Mouse (Mus musculus): ENCODE measurements around the gene Ptpn13. TPM values are rescaled to one million over a fixed set of nuclear protein-coding genes. Genes with fewer than 3 reads are reported as not detected.

Gene Ptpn13
- total RNA-seq, 2 experiments from 2014 or later, result 10.4 to 10.5 TPM

DNA sequence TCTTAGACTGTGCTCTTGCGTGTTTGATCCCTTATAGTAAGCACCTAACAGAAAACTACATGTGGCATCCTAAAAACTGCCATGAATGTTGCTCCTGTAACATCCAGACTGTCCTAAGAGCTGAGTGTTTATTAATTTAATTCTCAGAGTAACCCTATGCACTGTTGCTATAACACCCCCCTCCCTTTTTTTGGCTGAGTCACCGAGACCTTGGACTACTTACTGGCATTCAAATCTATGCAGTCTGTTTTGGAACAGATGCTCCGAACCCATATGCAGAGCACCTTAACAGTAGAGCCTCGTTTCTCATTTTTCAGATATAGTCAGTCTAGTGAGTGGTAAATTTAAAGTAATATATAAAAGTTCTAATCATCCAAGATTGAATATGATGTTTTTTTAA, 90.9 kb downstream of the Ptpn13 start:
- DNase-seq (ENCODE audit: low spot score in 2 of 2), result no peak

- no peak for DNase-seq (ENCODE audit: low spot score in 2 of 2)
These were observed 91.6 kb downstream of the Ptpn13 start for GRCm38 (mm10) chr5:103516555-103516954.

DNA sequence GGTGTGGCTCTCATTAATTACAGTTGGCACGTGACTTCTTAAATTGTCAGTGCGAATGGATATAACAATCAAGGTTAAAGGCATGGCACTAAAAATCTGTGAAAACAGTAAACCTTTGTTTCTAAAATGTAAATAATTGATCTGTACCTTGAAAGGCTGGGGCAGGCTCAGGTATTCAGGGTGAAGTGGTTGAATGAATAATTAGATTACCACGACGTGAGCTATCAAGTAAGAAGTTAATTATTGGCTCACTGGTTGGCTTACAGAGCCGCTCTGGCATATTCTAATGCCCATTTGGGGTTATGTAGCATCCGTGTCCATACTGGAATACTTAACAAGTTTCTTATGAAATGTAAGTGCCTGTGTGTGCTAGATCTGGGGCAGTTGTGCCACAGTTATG, 92.6 kb downstream of the Ptpn13 start:
- DNase-seq (ENCODE audit: low spot score in 2 of 2), result no peak

GRCm38 (mm10) chr5:103518797-103519468, 93.9 kb downstream of the Ptpn13 start:
- DNase-seq (ENCODE audit: low spot score in 2 of 2), result peak; percentile 48 to 50

DNA sequence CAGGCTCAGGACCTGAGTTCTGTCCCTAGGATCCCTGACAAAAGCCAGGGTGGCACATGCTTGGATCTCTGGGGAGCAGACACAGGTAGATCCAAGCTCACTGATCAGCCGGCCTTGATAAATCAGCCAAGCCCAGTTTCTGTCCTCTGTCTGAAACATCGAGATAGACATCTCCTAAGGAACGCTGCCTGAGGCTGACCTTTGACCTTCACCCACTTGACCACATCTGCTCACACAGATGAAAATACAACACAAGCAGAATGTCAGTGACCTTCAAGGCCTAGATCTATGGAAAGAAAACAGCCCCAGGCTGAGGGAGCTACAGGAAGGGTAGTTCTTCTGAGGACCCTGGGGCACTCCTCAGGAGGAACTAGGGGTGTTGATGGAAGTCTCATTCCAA, 97.4 kb downstream of the Ptpn13 start:
- DNase-seq (ENCODE audit: low spot score in 2 of 2), result no peak

DNA sequence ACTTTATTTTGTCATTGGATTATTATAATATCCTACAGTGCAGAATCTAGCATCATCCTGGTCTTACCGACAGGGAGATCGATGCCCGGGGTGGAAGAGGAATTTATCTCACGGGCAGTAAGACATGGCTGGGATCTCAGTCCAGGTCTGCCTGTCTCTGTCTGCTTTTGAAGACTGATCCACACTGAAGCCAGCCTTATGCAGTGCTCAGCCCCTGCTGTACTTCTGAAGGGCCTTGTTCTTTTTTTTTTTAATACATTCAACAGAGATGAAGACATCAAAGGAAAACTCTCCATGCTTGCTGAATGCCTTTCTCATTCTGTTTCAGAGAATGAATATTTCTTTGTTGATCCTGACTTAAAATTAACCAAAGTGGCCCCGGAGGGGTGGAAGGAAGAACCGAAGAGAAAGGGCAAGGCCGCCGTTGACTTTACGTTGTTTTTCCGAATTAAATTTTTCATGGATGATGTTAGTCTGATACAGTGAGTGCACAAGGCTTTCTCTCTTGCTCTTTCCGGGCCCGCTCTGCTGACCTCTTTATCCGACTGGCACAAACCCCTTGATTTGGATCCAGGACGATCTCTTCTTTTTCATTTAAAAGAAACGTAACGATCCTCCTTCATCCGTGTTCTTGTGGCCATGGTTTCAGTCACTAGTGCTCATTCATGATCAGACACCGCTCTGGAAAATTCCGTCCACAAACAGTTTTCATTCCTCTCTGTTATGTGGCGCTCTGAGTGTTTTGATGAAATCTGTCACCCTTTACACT, 101.9 kb downstream of the Ptpn13 start:
- no peak for DNase-seq (ENCODE audit: low spot score in 2 of 2)

DNA sequence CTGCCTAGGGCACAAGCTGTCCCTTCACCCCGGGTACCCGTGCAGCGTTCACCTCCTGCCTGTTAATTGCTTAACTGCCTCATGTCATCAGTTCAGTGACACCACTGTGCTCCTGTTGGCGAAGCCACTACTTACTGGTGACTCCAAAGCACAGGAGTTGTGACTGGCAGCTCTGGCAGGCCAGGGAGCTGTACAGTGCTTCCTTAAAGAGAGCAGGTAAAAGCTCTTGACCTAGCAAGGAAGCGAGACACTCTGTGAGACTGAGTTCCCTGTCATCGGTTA, 102.4 kb downstream of the Ptpn13 start:
- DNase-seq (ENCODE audit: low spot score in 2 of 2), result no peak

GRCm38 (mm10) chr5:103530214-103530613, 105.2 kb downstream of the Ptpn13 start:
- DNase-seq (ENCODE audit: low spot score in 2 of 2), result no peak

- no peak for DNase-seq (ENCODE audit: low spot score in 2 of 2)
These were observed 107.9 kb downstream of the Ptpn13 start for GRCm38 (mm10) chr5:103532841-103533390.

DNA sequence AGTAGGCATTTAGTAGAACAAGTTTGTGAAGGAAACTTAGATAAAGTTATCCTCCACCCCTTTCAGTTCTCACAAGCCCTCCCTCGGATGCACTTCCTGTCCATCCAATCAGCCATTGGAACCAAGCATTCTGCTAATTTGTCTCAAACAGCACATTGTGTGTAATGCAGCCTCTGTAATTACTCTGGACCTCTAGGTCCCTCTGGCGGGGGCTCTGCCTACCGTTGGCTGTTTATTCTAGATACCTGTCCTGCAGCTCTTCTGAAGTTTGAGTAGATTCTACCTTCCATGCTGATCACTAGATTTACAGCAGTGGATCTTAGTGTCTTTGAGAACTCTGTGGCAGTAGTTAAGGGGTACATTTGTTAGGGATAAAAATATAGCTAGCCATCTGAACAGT, 109.5 kb downstream of the Ptpn13 start:
- no peak for DNase-seq (ENCODE audit: low spot score in 2 of 2)

GRCm38 (mm10) chr5:103537429-103537828, 112.4 kb downstream of the Ptpn13 start:
- no peak for DNase-seq (ENCODE audit: low spot score in 2 of 2)

GRCm38 (mm10) chr5:103540612-103541011, 115.6 kb downstream of the Ptpn13 start:
- DNase-seq (ENCODE audit: low spot score in 2 of 2), result no peak

GRCm38 (mm10) chr5:103541136-103541535, 116.1 kb downstream of the Ptpn13 start:
- DNase-seq (ENCODE audit: low spot score in 2 of 2), result no peak

GRCm38 (mm10) chr5:103541542-103541941, 116.5 kb downstream of the Ptpn13 start:
- DNase-seq (ENCODE audit: low spot score in 2 of 2), result no peak

- DNase-seq (ENCODE audit: low spot score in 2 of 2), result no peak
These were observed 120.5 kb downstream of the Ptpn13 start for GRCm38 (mm10) chr5:103545381-103546000.

DNA sequence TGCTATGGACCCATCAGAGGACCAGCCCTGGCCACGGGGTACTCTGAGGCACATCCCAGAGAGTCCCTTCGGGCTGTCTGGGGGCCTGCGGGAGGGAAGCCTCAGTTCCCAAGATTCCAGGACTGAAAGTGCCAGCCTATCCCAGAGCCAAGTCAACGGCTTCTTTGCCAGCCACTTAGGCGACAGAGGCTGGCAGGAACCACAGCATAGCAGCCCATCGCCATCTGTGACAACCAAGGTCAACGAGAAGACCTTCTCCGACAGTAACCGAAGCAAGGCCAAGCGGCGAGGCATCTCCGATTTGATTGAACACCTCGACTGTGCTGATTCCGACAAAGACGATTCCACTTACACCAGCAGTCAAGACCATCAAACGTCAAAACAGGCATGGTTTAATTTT, 129.8 kb downstream of the Ptpn13 start:
- DNase-seq (ENCODE audit: low spot score in 2 of 2), result no peak

- no peak for DNase-seq (ENCODE audit: low spot score in 2 of 2)
These were observed 135.6 kb downstream of the Ptpn13 start for GRCm38 (mm10) chr5:103560546-103560945.

DNA sequence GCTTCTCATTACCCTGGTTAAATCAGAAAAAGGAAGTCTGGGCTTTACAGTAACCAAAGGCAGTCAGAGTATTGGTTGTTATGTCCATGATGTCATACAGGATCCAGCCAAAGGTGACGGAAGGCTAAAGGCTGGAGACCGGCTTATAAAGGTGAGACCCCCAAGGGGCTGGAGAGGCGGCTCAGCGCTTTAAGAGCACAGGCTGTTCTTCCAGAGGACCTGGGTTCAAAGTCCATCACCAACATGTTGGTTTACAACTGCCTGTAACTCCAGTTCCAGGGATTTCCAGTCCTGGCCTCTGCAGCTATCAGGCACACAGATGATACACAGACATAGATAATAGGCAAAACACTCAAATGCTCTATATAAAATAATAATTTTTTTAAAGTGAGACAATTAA, 143.0 kb downstream of the Ptpn13 start:
- DNase-seq (ENCODE audit: low spot score in 2 of 2), result no peak

DNA sequence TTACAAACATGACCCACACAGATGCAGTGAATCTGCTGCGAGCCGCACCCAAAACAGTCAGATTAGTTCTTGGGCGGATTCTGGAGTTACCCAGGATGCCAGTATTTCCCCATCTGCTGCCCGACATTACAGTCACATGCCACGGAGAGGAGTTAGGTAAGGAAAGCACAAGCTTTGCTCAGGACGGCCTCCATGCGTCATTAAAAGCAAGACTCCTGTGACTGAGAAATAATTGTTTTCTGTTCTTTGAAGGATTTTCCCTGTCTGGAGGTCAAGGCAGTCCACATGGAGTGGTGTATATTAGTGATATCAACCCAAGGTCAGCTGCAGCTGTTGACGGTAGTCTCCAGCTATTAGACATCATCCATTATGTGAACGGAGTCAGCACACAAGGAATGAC, 144.5 kb downstream of the Ptpn13 start:
- no peak for DNase-seq (ENCODE audit: low spot score in 2 of 2)

DNA sequence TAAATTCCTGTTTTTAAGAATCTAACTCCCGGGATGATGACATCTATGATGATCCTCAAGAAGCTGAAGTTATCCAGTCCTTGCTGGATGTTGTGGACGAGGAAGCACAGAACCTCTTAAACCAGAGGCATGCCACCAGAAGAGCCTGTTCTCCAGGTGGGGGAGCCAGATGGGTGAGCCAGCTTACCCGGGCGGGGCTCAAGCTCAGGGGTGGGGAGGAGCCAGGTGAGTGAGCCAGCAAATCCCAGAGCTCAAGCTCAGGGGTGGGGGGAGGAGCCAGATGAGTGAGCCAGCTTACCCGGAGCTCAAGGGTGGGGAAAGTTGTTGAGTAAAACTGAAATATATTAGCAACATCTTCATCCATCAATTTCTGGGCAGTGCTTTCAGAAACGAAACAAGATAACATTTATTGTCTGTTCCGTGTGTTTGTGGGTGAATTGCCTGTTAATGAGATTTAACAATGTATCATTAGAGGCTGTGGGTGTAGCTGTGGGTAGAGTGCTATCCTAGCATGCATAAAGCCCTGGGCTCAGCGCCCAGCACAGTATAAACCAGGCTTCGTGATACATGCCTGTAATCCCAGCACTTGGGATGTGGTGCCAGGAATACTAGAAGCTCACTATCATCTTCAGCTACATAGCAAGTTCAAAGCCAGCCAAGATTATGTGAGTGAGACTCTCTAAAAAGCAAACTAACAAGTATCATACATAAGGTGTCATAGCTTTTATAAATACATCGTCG, 154.9 kb downstream of the Ptpn13 start:
- no peak for DNase-seq (ENCODE audit: low spot score in 2 of 2)

DNA sequence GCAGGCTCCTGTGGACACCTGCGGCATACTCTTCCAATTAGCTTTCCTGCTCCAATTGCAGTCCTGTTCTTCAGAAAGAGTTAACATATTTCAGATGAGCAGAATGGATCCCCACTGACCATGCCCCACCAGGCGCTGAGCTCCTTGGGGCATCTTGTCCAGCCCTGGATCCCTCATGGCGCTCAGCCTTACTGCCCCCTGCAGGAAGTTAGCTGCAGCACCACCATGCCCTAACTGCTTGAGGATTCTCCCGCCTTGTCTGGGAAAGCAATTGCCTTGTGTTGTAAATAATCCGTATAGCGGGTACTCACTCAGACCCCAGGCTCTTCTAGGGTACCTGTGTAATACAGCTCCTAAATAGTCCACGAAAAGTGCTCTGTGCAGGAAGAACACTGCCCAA, 162.2 kb downstream of the Ptpn13 start:
- no peak for DNase-seq (ENCODE audit: low spot score in 2 of 2)

GRCm38 (mm10) chr5:103591846-103592245, 166.9 kb downstream of the Ptpn13 start:
- DNase-seq (ENCODE audit: low spot score in 2 of 2), result no peak
